Mouse (Mus musculus): ENCODE measurements at regions not wholly inside any gene's neighbourhood (a gene's known extent, or its start where the extent isn't known, plus 50 kb on each side); places are given as distances from the start of the nearest gene placed in this dataset.

DNA sequence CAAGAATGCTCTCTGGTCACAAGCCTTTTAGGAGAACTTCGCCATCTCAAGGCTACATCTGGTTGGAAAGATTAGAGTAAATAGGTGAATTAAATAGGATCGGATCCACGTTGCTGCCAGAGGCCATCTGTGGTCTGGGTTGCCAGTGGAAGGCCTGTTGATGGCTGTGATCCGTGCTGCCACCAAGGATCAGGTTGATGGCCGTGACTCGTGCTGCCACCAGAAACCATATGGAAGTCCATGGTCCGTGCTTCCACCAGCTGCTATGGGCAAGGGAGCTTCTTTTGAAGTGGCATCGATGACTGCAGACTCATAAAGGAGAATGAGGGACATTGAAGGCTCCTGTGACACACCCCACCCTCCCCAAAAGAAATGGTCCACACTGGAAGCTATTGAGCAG, 79.6 kb downstream of the Atp1a1 start:
- DNase-seq (ENCODE audit: inconsistent age in 2 of 2, low spot score in 1 of 2): peak in 1 of 2 experiments; percentile 32

DNA sequence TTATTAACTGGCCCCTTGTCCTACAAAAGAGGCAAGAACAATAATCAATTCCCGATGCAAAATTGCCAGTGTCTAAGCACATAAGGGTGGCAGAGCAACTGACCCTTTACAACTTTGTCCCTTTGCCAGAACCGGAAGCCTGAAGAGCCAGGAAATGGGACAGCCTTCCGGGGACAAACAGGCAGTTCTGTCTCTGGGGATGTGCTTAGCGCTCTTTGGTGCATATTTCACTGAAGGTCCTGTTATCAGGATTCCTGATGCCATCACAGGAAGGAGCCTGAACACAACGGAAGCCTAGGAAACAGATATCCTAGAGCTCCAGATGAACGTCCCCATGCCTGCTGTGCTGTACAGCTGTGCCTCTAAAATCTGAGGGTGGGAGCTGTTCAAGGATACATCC, 80.0 kb downstream of the Atp1a1 start:
- DNase-seq (ENCODE audit: inconsistent age in 2 of 2, low spot score in 1 of 2): peak; percentile 21 to 58

GRCm38 (mm10) chr3:101523239-101523638, 81.2 kb downstream of the Atp1a1 start:
- no peak for DNase-seq (ENCODE audit: inconsistent age in 2 of 2, low spot score in 1 of 2)

DNA sequence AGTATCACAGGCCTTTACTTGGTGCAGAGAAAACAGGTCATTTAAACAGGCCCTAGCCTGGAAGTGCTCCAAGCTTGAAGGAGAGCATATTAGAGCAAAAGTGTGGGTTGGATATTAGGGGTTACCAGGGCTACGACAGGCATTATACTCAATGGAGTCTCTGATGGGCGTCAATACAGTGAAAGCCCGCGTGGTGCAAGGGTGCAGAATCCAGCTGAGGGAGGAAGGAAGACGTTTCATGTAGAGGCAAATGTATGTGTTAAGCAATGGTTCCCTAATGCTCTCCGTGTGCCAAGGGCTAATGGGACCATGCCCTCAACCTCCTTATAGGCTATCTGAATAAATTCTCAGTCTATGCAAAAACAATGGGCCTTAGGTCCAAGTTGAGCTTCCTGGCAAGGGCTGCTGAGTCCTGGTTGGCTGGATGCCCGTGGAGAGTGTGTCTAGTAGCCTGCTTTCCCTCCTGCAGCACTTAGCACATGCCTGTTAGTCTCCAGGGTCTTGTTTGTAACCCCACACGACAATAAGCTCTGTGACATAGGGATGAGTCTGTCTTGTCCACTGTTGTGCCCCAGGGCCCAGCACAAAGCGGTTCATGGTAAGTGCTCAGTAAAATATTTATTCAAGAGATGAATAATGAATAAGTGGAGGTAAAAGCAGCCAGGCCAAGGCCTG, 82.1 kb downstream of the Atp1a1 start:
- DNase-seq (ENCODE audit: inconsistent age in 2 of 2, low spot score in 1 of 2): peak; percentile 34 to 68

- DNase-seq (ENCODE audit: inconsistent age in 2 of 2, low spot score in 1 of 2): no peak
These were observed 83.3 kb downstream of the Atp1a1 start for GRCm38 (mm10) chr3:101521155-101521554.

DNA sequence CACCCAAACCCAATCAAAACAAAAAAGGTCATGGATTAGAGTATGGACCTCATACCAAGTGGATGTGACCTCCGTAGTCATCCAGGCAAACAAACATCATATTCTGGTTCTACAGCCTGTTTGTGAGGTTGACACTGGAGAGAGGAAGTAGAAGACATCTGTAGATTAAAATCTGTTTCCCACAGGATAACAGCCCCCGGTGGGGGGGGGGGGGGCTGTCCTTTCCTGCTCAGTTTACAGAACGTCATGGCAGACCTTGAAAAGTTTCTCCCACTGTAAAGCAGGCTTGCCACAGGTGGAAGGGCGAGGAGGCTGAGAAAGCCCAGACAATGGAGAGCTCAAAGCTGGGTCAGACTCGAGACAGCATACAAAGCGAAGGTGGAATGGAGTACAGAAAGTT, 84.4 kb downstream of the Atp1a1 start:
- peak in 1 of 2 experiments; percentile 48 for DNase-seq (ENCODE audit: inconsistent age in 2 of 2, low spot score in 1 of 2)

DNA sequence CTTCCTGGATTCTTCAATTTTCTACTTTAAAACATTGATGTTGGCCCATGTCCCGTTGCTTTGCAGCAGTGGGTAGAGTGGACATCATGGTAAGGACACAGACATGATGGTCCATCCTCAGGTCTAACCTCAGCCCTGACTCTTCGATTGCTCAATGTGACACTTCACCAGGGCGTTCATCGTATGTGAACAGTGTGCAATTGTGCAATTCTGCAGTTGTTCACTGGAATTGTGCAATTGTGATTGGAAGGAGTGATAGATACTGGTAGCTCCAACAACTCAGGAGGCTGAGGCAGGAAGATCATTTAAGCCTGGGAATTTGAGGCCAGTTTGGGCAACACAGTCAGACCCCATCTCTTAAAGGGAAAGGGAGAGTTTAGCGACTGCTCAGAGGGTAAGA, 84.9 kb downstream of the Atp1a1 start:
- DNase-seq (ENCODE audit: inconsistent age in 2 of 2, low spot score in 1 of 2): no peak

- DNase-seq (ENCODE audit: inconsistent age in 2 of 2, low spot score in 1 of 2): peak; percentile 49 to 80
These were observed 85.7 kb downstream of the Atp1a1 start for GRCm38 (mm10) chr3:101518810-101519209.

DNA sequence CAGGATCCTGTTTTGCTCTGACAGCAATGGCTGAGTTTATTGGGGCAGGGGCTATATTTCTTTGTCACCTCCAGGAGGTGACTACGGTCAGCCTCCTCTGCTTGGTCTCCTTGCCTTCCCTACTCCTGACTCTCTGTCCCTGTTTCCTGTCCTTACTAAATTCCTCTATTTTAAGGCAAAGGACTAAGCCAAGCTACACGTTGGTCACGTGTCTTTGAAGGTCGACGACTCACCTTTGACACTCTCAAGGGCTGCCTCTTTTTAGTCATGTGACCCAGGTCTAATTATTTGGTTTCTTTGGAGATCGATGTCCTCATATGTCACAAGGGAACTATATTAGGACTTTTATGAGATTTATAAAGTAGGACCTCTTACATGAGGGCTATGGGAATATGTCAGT, 86.9 kb downstream of the Atp1a1 start:
- DNase-seq (ENCODE audit: inconsistent age in 2 of 2, low spot score in 1 of 2): no peak

DNA sequence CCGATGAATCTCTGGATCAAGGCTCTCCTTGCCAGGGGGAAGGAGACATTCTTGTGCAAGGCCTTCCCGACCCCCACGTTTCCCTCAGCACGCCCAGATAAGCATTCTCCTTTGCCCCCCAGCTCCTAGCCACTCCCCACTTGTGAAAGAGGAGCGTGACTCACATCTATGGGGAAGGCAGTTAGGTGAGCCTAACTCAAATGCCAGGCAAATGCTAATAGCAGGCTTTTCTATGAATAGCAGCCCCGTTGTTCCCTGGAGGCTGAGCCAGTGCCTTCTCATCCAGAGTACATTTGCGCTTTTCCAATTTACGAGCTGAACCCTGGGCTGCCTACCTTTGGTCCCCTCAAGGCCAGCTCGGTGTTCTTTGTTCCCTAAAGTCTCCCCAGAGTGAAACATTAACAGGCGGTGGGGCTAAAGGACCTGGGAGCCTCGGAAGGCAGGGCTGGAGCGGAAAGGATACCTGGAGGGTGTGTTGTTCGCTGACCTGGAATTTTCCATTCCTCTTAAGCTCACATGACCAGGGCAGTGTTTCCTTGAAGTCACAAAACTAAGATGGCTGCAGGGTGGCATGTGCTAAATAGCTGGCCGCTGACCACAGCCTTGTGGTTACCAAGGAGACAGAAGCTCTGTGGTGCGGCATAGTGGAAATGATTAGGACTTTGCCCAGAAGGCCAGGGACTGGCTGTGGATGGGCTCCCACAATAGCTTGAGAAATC, 87.5 kb downstream of the Atp1a1 start:
- DNase-seq (ENCODE audit: inconsistent age in 2 of 2, low spot score in 1 of 2): peak; percentile 63 to 89

- DNase-seq (ENCODE audit: inconsistent age in 2 of 2, low spot score in 1 of 2): peak; percentile 57 to 88
These were observed 88.9 kb downstream of the Atp1a1 start for GRCm38 (mm10) chr3:101515566-101515965.

DNA sequence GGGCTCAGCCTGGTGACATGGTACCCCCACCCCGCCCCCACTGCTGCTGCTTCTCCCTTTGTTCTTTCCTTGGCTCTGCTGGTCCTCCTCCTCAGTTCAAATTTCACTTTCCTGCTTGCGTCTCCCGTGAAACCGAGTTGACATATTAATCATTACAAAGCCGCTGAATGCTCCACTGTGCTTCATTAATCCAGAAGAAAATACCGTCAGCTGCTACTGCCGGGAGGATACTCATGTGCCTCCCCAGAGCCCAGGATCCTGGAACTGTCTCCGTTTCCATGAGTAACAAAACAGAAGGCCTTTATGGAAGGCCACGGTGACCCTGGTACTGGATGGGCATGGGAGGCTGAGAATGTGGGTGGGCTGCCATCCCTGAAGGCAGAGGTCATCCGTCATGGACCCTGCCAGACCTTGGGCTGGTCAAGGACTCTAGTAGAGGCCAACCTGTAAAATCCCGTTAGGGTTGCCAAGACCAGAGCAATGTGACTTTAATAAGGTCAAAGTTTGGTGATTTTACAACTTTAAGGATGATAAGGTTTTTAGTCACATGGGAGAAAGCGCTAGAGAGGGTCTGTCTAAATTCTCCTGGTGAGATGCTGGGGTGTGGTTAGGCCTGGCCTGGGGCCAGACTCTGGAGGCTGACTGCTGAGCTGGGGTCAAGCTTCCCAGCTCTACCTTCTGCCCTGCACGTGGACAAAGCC, 90.7 kb downstream of the Atp1a1 start:
- peak; percentile 85 to 95 for DNase-seq (ENCODE audit: inconsistent age in 2 of 2, low spot score in 1 of 2)

Measured in adrenal gland, adult (tissue).